Mouse (Mus musculus) kidney, adult 2 months (tissue): ENCODE data around the gene Ggact. TPM values are rescaled to one million over a fixed set of nuclear protein-coding genes. Genes with fewer than 3 reads are reported as not detected.
A peak's percentile ranks its signal among the peaks of the same experiment; 100 is the strongest.

Experiments used
- DNase-seq: peaks from one replicate; pipeline ENCODE4 v3.0.0; 2021
- H3K27ac ChIP-seq: fragments of 200-500 bp; 2 replicates; pipeline ENCODE4 v1.5.1; 2012; ENCODE audit warnings: low read depth, low read length, control low read depth, inconsistent platforms; ENCODE audit not compliant: insufficient read depth
- H3K27me3 ChIP-seq: fragments of 200-500 bp; replicated peaks from 2 replicates; pipeline ENCODE4 v1.6.1; 2012; ENCODE audit warnings: mild to moderate bottlenecking, moderate library complexity, low read length, inconsistent platforms; ENCODE audit not compliant: control insufficient read depth, insufficient read depth
- H3K36me3 ChIP-seq: fragments of 200-500 bp; 2 replicates; pipeline ENCODE4 v1.6.1; 2012; ENCODE audit warnings: mild to moderate bottlenecking, moderate library complexity, low read length, inconsistent platforms; ENCODE audit not compliant: control insufficient read depth, insufficient read depth
- H3K4me1 ChIP-seq: fragments of 200-500 bp; 2 replicates; pipeline ENCODE4 v1.6.1; 2011; ENCODE audit warnings: low read length; ENCODE audit not compliant: control insufficient read depth, insufficient read depth
- H3K4me3 ChIP-seq: fragments of 200-500 bp; 2 replicates; pipeline ENCODE4 v1.5.1; 2011; ENCODE audit warnings: mild to moderate bottlenecking, low read depth, low read length, control low read depth; ENCODE audit not compliant: insufficient read depth
- CTCF ChIP-seq: fragments of 200-500 bp; conservative IDR thresholded peaks from 2 replicates; pipeline ENCODE4 v1.5.1; 2011; ENCODE audit warnings: low read depth, mild to moderate bottlenecking, control low read depth, low read length, moderate library complexity, mixed read lengths; ENCODE audit not compliant: insufficient read depth, insufficient read length
- POLR2A ChIP-seq: fragments of 200-500 bp; IDR thresholded peaks from one replicate; pipeline ENCODE4 v1.6.1; 2011; ENCODE audit warnings: low read depth, low read length, control low read depth
- WGBS: fragments of 180-500 bp; shearing (Covaris S2); methylation state at CpG from one replicate; pipeline ENCODE4 v1.1.7; 2018; 5-methylcytosine and 5-hydroxymethylcytosine counted together
- polyA plus RNA-seq: library from polyadenylated mRNA; depleted of rRNA; stranded (reverse); fragments of >200 nt; gene quantifications from 2 replicates; pipeline ENCODE4 v1.2.3, GENCODE M21; 2012

Gene Ggact
- polyA plus RNA-seq, 1 experiment = 255 TPM

GRCm38 (mm10) chr14:122880291-122880690, 33.3 kb downstream of the Ggact start:
- Histone ChIP-seq H3K36me3 (no peaks in the 10 kb centered on the region), H3K4me1 (no peaks in the 10 kb centered on the region), H3K27ac (no peak overlapping the region), H3K4me3 (no peak overlapping the region), H3K27me3 (no peaks in the 10 kb centered on the region)
- no peak for DNase-seq
- TF ChIP-seq CTCF (no peak), POLR2A (no peak)
- 81% methylated on average over 7 of the region's 7 CpGs for WGBS

DNA sequence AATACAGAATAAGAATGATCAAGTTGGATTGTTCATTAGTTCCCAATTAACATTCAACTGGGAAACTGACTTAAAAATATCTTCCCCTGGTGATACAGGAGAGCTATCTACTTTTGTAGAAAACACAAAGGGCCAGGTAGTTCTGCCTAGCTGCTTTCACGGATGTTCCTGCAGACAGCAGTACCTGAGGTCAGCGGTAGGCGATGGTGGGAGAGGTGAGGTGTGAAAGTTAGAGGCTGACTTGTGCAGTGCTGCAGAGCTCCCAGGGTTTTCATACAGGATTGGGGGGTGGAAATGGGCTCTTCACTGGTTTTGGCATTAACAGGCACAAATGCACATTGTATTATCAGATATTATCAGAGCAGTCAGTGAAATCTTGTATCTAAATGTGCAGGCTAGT, 35.8 kb downstream of the Ggact start:
- Histone ChIP-seq H3K36me3 (no peaks in the 10 kb centered on the region), H3K27me3 (no peaks in the 10 kb centered on the region), H3K27ac (no peak overlapping the region), H3K4me1 (no peaks in the 10 kb centered on the region), H3K4me3 (no peak overlapping the region)
- WGBS = 76% methylated on average over 3 of the region's 3 CpGs
- DNase-seq = no peak
- TF ChIP-seq POLR2A = no peak
- TF ChIP-seq CTCF = no peak

DNA sequence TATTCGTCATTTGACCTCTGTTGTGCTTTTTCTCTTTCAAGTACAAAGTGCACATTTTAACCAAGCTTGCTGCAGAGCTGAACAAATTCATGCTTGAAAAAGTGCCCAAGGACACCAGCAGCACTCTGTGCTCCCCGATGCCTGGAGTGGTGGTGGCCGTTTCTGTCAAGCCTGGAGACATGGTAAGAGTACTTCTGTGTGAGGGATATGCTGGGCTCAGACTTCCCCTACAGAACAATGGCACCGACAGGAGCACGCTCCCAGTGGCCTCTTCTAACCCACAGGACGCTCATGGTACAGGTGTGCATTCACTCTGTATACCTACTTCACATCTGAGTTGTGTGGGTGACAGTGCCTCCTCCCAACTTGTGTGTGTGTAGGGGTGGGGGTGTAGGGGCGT, 36.8 kb downstream of the Ggact start:
- Histone ChIP-seq H3K4me3 (no peak overlapping the region), H3K27me3 (no peaks in the 10 kb centered on the region), H3K36me3 (no peaks in the 10 kb centered on the region), H3K4me1 (no peaks in the 10 kb centered on the region), H3K27ac (no peak overlapping the region)
- 58% methylated on average over 7 of the region's 7 CpGs for WGBS
- TF ChIP-seq CTCF = no peak
- TF ChIP-seq POLR2A = no peak
- peak; percentile 52 for DNase-seq

GRCm38 (mm10) chr14:122876163-122876562, 37.4 kb downstream of the Ggact start:
- Histone ChIP-seq H3K4me3 (no peak overlapping the region), H3K4me1 (no peaks in the 10 kb centered on the region), H3K36me3 (no peaks in the 10 kb centered on the region), H3K27me3 (no peaks in the 10 kb centered on the region), H3K27ac (no peak overlapping the region)
- TF ChIP-seq POLR2A (no peak), CTCF (peak; percentile 100)
- 2% methylated on average over 6 of the region's 6 CpGs for WGBS
- DNase-seq = peak; percentile 80

- TF ChIP-seq POLR2A = no peak
- no peak for TF ChIP-seq CTCF
- H3K36me3 ChIP-seq = no peaks in the 10 kb centered on the region
- peaks cover 2% of the 10 kb centered on the region; the same call in 1 of the 2 replicates for H3K4me1 ChIP-seq
- H3K27ac ChIP-seq = no peak overlapping the region
- 80% methylated on average over 6 of the region's 6 CpGs for WGBS
- DNase-seq = no peak
- H3K4me3 ChIP-seq = no peak overlapping the region
- no peaks in the 10 kb centered on the region for H3K27me3 ChIP-seq
Measured at GRCm38 (mm10) chr14:122875636-122876035, 37.9 kb downstream of the Ggact start.

DNA sequence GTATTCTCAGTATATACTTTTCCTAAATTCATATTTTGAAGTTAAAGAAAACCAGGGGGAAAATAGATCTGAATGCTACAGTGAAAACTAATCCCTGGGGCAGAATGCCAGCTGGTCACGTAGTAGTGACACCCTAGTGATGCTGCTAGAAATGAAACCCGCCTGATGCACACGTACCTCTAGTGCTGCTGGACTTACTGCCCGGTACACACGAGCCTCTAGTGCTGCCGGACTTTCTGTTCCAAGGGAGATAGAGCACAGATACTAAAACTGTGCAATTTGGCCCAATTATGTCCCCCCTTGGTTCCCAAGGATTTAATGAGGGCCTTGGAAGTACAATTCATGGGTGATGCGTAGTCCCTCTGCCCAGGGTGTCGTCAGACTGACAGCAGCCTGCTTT, 38.5 kb downstream of the Ggact start:
- no peak for DNase-seq
- Histone ChIP-seq H3K27me3 (no peaks in the 10 kb centered on the region), H3K4me1 (peaks cover 3% of the 10 kb centered on the region; the same call in 1 of the 2 replicates), H3K36me3 (no peaks in the 10 kb centered on the region), H3K4me3 (no peak overlapping the region), H3K27ac (no peak overlapping the region)
- WGBS = 85% methylated on average over 8 of the region's 8 CpGs
- TF ChIP-seq POLR2A (no peak), CTCF (no peak)

- WGBS = 87% methylated on average over 6 of the region's 6 CpGs
- H3K27me3 ChIP-seq = no peaks in the 10 kb centered on the region
- H3K27ac ChIP-seq = no peak overlapping the region
- no peak overlapping the region for H3K4me3 ChIP-seq
- H3K36me3 ChIP-seq = no peaks in the 10 kb centered on the region
- no peak for DNase-seq
- peaks cover 3% of the 10 kb centered on the region; the same call in 1 of the 2 replicates for H3K4me1 ChIP-seq
- TF ChIP-seq POLR2A = no peak
- no peak for TF ChIP-seq CTCF
Measured at GRCm38 (mm10) chr14:122872612-122873011, 40.9 kb downstream of the Ggact start.
